Mouse (Mus musculus): ENCODE results near the gene Prkce.

DNA sequence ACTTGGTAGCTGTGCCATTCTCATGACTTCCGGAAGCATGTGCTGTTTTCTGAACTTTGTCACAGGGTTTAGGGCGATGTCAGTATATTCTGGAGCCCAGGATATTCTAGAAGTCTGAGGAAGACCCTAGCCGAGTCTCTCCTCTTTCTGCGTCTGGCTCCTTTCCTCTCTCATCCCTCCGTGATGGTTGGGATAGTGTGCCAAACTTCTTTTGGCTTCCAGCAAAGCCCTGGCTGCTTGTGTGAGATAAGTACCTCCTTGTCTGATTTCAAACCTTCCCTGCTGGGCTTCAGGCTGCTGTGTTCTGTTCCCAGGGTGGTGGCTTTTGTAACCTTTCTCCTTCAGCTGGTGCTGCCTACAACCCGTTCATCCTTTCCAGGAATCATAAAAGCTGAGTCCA, 105.4 kb downstream of the Prkce start:
- no peak for TF ChIP-seq POLR2A (IDR thresholded peaks at IDR 0.05; ENCODE audit: low read depth, low read length)
- TF ChIP-seq CTCF (IDR thresholded peaks at IDR 0.05; ENCODE audit: extremely low read depth, insufficient read length, insufficient replicate concordance, low read depth, low read length): no peak

Measured in small intestine, adult 2 months (tissue).